Mouse (Mus musculus): ENCODE data around the gene Hnrnpl. TPM values are rescaled to one million over a fixed set of nuclear protein-coding genes. Genes with fewer than 3 reads are reported as not detected.
A peak's percentile ranks its signal among the peaks of the same experiment; 100 is the strongest.

Hnrnpl gene
- polyA plus RNA-seq, 1 experiment from 2014 or later, result 425 TPM

DNA sequence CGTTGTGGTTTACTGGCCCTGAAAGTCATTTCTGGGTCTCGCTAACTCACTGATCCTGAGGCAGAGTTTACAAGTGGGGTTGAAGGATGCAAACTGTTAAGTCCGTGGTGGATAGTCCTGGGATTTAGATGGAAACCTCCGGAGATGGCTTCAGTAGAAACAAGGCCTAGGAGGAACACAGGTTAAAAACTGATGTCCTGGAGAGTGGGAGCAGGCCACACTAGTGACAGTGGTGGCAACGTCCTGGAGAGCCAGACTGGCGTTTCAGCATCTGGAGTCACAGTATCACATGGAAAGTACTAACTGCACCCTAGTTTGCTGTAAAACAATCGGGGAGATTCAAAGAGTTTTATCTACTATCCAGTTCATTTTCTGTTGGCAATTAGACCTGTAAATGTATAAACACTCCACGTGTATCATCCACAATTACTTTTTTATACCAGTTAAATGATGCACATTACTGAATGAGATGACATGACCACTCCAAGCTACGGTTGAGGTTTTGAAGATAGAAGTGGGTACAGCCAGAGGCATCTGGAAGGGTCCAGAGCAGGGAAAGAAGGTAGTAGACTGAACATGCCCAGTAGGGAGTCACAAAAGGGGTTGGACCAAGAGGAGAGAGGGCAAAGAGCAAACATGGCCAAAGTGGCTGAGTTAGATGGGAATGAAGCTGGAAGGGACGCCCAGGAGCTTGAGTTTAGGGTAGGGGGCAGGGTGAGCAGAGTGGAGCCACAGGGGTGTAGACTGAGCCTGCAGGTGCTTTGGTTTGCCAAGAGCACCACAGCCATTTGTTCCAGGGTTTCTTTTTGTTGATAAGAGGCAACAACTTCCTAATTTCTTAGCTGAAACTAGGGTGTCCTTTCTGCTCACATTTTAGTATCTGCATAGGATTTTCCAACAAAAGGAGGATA is 14.9 kb downstream of the Hnrnpl start:
- Histone ChIP-seq H3K4me3 (replicated peaks) (no peak overlapping the region), H3K36me3 (peaks cover 54% of the 10 kb centered on the region), H3K9ac (replicated peaks) (no peak overlapping the region), H3K4me1 (replicated peaks) (peaks cover 12% of the 10 kb centered on the region), H3K4me2 (no peak overlapping the region), H3K27ac (peak overlapping the region; percentile 25; the same call in 1 of the 2 replicates), H3K27me3 (no peaks in the 10 kb centered on the region), H3K9me3 (no peaks in the 10 kb centered on the region)
- ATAC-seq (ENCODE audit: insufficient number of reproducible peaks, insufficient read depth, low FRiP score, low TSS enrichment, low read depth), result no peak
- WGBS, result 54% methylated on average over 10 of the region's 10 CpGs

DNA sequence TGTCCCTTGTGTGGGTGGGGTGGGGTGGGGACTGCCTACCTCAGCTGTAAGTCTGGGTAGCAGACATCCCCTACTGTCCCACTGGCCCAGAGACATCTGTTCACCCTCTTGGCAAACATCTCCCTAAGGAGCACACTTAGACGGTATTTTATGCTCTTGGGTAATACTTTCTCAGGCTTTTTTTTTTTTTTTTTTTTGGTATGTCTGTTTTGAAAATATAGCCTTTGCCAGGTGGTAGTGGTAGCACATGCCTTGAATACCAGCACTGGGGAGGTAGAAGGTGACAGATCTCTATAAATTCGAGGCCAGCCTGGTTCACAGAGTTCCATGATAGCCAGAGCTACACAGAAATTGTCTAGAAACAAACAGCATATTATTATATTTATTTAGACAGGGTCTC is 15.6 kb downstream of the Hnrnpl start:
- H3K36me3 ChIP-seq, result peaks cover 53% of the 10 kb centered on the region
- no peak for ATAC-seq (ENCODE audit: insufficient number of reproducible peaks, insufficient read depth, low FRiP score, low TSS enrichment, low read depth)

DNA sequence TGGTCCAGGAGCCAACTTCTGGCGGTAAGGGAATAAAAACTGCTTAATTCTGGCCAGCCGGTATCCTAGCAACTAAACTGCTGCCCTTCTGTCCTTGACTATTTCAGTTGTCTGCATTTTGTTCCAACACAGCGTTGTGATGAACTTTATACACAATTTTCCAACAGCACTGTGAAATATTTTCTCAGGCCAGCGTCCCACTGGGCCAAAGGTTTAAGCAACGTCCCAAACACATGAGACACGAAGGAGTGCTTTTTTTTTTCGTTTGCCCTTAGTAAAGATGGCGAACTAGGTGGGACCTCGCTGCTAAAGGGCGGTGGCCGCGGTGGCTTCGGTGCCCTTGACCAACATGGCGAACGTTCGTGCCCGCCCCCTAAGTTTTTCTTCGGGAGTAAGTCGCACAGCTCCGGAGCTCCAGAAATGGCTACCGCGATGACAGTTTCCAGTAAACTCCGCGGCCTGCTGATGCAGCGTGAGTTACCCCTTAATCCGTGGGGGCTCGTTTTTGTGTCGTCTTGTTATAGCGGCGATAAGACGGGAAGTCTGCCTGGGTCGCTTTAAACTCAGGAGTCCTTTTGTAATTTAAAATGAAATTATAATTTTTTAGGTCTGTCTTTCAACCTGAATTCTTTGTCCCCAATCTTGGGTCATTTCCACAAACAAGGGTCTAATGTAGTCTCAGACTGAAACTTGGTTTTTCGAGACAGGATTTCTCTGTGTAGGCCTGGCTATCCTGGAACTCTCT is 16.8 kb downstream of the Hnrnpl start, which contains the start of gene Ech1:
Gene Ech1, plus strand, starts transcription at position 277 of the 745 bp plus-strand sequence.
- ATAC-seq (ENCODE audit: insufficient number of reproducible peaks, insufficient read depth, low FRiP score, low TSS enrichment, low read depth), result peak; percentile 18; the same call in 1 of the 2 replicates
- H3K27me3 ChIP-seq, result no peaks in the 10 kb centered on the region
- no peaks in the 10 kb centered on the region for H3K9me3 ChIP-seq
- peaks cover 49% of the 10 kb centered on the region for H3K36me3 ChIP-seq
- H3K4me2 ChIP-seq, result peak within 1 kb of the TSS; percentile 62
- peak within 1 kb of the TSS; percentile 46 for H3K4me3 ChIP-seq (replicated peaks)
- peak within 1 kb of the TSS; percentile 66 for H3K9ac ChIP-seq (replicated peaks)
- WGBS, result 2% methylated on average over 33 of the region's 33 CpGs
- H3K4me1 ChIP-seq (replicated peaks), result peaks cover 12% of the 10 kb centered on the region
- peak within 1 kb of the TSS; percentile 90 for H3K27ac ChIP-seq

More for the DNA sequence above, 15.6 kb downstream of the Hnrnpl start:
- 49% methylated on average over 2 of the region's 2 CpGs for WGBS
- H3K9ac ChIP-seq (replicated peaks), result no peak overlapping the region
- peaks cover 12% of the 10 kb centered on the region for H3K4me1 ChIP-seq (replicated peaks)
- peak overlapping the region; percentile 90 for H3K27ac ChIP-seq
- H3K4me3 ChIP-seq (replicated peaks), result no peak overlapping the region
- H3K9me3 ChIP-seq, result no peaks in the 10 kb centered on the region
- H3K4me2 ChIP-seq, result no peak overlapping the region
- H3K27me3 ChIP-seq, result no peaks in the 10 kb centered on the region

DNA sequence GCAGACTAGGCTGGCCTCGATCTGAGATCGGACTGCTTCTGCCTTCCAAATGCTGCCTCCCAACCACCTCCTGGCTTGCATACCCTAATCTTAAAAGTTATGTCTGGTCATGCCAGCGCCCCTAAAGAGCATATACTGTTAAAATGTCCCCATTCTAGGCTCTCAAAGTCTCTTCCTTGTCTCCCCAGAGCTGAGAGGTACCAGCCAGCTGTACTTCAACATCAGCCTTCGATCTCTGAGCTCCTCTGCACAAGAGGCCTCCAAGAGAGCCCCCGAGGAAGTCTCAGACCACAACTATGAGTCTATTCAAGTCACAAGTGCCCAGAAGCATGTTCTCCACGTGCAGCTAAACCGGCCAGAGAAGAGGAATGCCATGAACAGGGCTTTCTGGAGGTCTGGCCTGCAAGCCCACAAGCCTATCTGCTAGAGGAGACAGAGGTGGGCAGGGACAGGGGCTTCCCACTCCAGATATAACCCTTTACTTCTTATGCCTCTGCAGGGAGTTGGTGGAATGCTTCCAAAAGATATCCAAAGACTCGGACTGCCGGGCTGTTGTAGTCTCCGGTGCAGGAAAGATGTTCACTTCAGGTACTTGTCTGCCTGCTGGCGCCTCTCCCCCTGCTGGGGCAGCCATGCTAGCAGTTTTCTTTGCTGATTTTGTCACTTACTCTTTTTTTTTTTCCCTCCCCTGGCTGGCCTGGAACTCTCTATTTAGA is 17.5 kb downstream of the Hnrnpl start:
- 65% methylated on average over 11 of the region's 11 CpGs for WGBS
- H3K4me3 ChIP-seq (replicated peaks), result peak overlapping the region; percentile 46
- H3K27me3 ChIP-seq, result no peaks in the 10 kb centered on the region
- peaks cover 49% of the 10 kb centered on the region for H3K36me3 ChIP-seq
- ATAC-seq (ENCODE audit: insufficient number of reproducible peaks, insufficient read depth, low FRiP score, low TSS enrichment, low read depth), result no peak
- H3K4me2 ChIP-seq, result peak overlapping the region; percentile 62
- peaks cover 12% of the 10 kb centered on the region for H3K4me1 ChIP-seq (replicated peaks)
- H3K27ac ChIP-seq, result peak overlapping the region; percentile 90
- peak overlapping the region; percentile 66 for H3K9ac ChIP-seq (replicated peaks)
- no peaks in the 10 kb centered on the region for H3K9me3 ChIP-seq

DNA sequence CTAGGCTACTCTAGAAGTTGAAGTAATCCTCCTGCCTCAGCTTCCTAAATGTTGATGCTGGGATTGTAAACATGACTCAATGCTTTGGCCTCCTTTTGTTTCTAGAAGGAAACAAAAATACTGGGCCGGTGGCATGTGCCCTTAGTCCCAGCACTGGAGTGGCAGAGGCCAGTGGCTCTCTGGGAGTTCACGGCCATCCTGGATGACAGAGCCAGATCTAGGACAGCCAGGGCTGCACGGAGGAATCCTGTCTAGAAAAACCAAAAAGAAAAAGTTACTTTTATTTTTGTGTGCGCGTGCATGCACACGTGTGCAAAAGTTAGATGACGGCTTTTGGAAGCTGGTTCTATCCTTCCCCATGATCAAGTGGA is 18.0 kb downstream of the Hnrnpl start:
- H3K4me2 ChIP-seq, result peak overlapping the region; percentile 62; the same call in 1 of the 2 replicates
- WGBS, result 91% methylated on average over 7 of the region's 7 CpGs
- no peaks in the 10 kb centered on the region for H3K27me3 ChIP-seq
- H3K4me3 ChIP-seq (replicated peaks), result no peak overlapping the region
- H3K4me1 ChIP-seq (replicated peaks), result peaks cover 12% of the 10 kb centered on the region
- peaks cover 49% of the 10 kb centered on the region for H3K36me3 ChIP-seq
- H3K27ac ChIP-seq, result 0 out of 2 replicates have a peak overlapping the region, but pooled peaks have one; percentile 12
- ATAC-seq (ENCODE audit: insufficient number of reproducible peaks, insufficient read depth, low FRiP score, low TSS enrichment, low read depth), result no peak
- peak overlapping the region; percentile 66; the same call in 1 of the 2 replicates for H3K9ac ChIP-seq (replicated peaks)
- no peaks in the 10 kb centered on the region for H3K9me3 ChIP-seq

DNA sequence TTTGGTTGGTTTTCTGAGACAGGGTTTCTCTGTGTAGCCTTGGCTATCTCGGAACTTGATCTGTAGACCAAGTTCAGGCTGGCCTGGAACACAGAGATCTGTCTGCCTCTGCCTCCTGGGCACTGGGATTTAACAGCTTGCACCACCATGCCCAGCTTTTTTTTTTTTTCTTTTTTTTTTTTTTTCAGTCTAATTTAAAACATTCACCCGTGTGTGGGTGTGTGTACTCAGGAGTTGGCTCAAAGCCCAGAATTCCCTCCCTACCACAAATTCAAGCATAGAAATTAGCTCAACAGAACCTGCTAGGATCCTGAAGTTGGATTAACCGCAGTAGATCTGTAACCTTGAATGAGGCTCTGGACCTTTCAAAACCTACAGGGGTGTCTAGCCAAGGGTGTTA is 19.0 kb downstream of the Hnrnpl start:
- Histone ChIP-seq H3K27me3 (no peaks in the 10 kb centered on the region), H3K9me3 (no peaks in the 10 kb centered on the region), H3K27ac (no peak overlapping the region), H3K4me2 (no peak overlapping the region), H3K4me3 (replicated peaks) (no peak overlapping the region), H3K9ac (replicated peaks) (no peak overlapping the region), H3K36me3 (peaks cover 49% of the 10 kb centered on the region), H3K4me1 (replicated peaks) (peaks cover 12% of the 10 kb centered on the region)
- 61% methylated on average over 3 of the region's 3 CpGs for WGBS
- ATAC-seq (ENCODE audit: insufficient number of reproducible peaks, insufficient read depth, low FRiP score, low TSS enrichment, low read depth), result no peak

DNA sequence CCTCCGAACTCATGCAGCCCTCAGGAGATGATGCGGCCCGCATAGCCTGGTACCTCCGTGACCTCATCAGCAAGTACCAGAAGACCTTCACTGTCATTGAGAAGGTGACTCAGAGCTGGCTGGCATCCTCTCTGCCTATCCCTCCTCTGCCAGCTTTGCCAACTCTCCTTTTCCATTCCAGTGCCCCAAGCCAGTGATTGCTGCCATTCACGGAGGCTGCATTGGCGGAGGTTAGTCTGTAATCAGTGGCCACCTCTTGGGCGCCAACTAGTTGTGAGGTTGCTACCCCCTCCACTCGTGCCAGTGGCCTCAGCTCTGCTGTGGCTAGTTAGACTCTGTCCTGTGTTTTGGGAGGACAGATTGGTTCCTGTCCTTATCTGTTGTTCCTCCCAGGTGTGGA is 21.5 kb downstream of the Hnrnpl start:
- H3K4me3 ChIP-seq (replicated peaks), result no peak overlapping the region
- no peak overlapping the region for H3K9ac ChIP-seq (replicated peaks)
- no peaks in the 10 kb centered on the region for H3K27me3 ChIP-seq
- no peak for ATAC-seq (ENCODE audit: insufficient number of reproducible peaks, insufficient read depth, low FRiP score, low TSS enrichment, low read depth)
- no peaks in the 10 kb centered on the region for H3K9me3 ChIP-seq
- no peak overlapping the region for H3K4me2 ChIP-seq
- H3K27ac ChIP-seq, result no peak overlapping the region
- H3K4me1 ChIP-seq (replicated peaks), result peaks cover 9% of the 10 kb centered on the region
- peaks cover 42% of the 10 kb centered on the region for H3K36me3 ChIP-seq
- 92% methylated on average over 8 of the region's 8 CpGs for WGBS

DNA sequence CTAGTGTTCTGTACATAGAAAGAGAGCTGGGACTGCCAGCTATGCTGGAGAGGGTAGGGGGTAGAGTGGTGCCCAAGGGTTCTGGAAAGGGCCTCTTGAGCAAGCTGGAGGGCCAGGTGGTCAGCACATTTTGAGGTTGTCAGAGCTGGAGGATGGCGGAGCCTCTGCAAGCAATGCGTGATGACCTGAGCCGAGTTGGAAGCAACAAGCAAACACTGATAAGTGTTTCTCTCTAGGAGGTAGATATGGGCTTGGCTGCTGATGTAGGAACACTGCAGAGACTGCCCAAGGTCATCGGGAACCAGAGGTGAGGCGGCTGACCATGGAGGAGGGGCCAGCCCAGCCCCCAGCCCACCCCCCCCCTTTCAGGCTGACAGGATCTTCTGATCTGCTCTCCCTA is 22.6 kb downstream of the Hnrnpl start:
- WGBS, result 90% methylated on average over 5 of the region's 5 CpGs
- Histone ChIP-seq H3K27me3 (no peaks in the 10 kb centered on the region), H3K27ac (no peak overlapping the region), H3K4me3 (replicated peaks) (no peak overlapping the region), H3K9me3 (no peaks in the 10 kb centered on the region), H3K4me1 (replicated peaks) (peaks cover 3% of the 10 kb centered on the region), H3K9ac (replicated peaks) (no peak overlapping the region), H3K4me2 (no peak overlapping the region), H3K36me3 (peaks cover 42% of the 10 kb centered on the region)
- no peak for ATAC-seq (ENCODE audit: insufficient number of reproducible peaks, insufficient read depth, low FRiP score, low TSS enrichment, low read depth)

DNA sequence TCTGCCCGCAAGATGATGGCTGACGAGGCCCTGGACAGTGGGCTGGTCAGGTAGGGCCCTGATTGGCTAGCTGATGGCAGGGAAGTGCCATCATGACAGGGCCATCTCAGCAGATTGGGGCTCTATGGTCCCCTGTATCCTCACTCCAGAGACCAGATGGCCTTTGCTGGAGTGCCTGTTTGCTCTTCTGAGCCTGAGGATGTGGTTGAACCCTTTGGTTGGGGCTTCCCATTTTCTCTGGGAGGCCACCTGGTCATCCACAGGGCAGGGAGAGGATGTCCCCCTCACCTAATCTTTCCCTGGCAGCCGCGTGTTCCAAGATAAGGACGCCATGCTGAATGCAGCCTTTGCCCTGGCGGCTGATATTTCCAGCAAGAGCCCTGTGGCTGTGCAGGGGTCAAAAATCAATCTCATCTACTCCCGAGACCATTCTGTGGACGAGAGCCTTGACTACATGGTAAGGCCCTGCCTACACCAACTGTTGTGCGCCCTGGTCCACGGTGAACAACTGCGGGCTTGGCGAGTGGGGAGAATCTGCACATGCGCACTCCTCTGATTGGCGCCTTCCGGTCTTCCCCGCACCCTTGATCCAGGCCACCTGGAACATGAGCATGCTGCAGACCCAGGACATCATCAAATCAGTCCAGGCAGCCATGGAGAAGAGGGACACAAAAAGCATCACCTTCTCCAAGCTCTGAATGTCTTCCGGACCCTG is 23.2 kb downstream of the Hnrnpl start:
- H3K9me3 ChIP-seq, result no peaks in the 10 kb centered on the region
- no peak overlapping the region for H3K4me3 ChIP-seq (replicated peaks)
- no peak for ATAC-seq (ENCODE audit: insufficient number of reproducible peaks, insufficient read depth, low FRiP score, low TSS enrichment, low read depth)
- no peak overlapping the region for H3K9ac ChIP-seq (replicated peaks)
- 0 out of 2 replicates have a peak, but pooled peaks cover 2% of the 10 kb centered on the region for H3K4me1 ChIP-seq (replicated peaks)
- 91% methylated on average over 17 of the region's 17 CpGs for WGBS
- no peak overlapping the region for H3K4me2 ChIP-seq
- peaks cover 38% of the 10 kb centered on the region for H3K36me3 ChIP-seq
- H3K27ac ChIP-seq, result no peak overlapping the region
- no peaks in the 10 kb centered on the region for H3K27me3 ChIP-seq

DNA sequence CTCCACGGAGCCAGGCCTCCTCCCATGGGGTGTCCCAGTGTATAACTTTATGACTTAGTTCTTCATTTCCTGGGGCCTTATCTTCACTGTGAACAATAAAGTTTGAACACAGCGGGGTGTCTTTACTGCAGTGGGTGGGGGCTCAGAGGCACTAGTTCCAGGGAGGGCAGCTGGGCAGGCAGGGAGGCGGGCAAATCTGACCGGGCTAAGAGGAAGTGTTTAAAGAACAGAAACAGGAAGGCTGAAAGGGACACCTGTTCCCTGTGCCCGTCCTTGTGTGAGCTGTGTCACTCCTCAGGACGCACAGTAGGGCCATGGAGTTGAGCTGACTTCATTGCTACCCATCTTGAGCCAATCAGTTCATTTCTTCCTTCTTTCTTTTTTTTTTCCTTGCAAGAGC is 23.8 kb downstream of the Hnrnpl start:
- no peak overlapping the region for H3K4me3 ChIP-seq (replicated peaks)
- no peaks in the 10 kb centered on the region for H3K27me3 ChIP-seq
- no peaks in the 10 kb centered on the region for H3K9me3 ChIP-seq
- H3K9ac ChIP-seq (replicated peaks), result no peak overlapping the region
- H3K4me1 ChIP-seq (replicated peaks), result 0 out of 2 replicates have a peak, but pooled peaks cover 2% of the 10 kb centered on the region
- ATAC-seq (ENCODE audit: insufficient number of reproducible peaks, insufficient read depth, low FRiP score, low TSS enrichment, low read depth), result no peak
- 73% methylated on average over 6 of the region's 6 CpGs for WGBS
- H3K36me3 ChIP-seq, result peaks cover 38% of the 10 kb centered on the region
- H3K27ac ChIP-seq, result no peak overlapping the region
- H3K4me2 ChIP-seq, result no peak overlapping the region
